Mouse (Mus musculus): Measurements from ENCODE around the gene Cox15. TPM values are rescaled to one million over a fixed set of nuclear protein-coding genes. Genes with fewer than 3 reads are reported as not detected.

Cox15 gene
- polyA plus RNA-seq (2021; fragmentation: Nextera tagmentation) = 2.9 and 5.7 TPM in 2 replicates
- long read RNA-seq, experiment 1, full-length matches to known transcripts = 3 of 5 reads
- long read RNA-seq, experiment 1, partial matches to known transcripts = 0 of 5 reads
- long read RNA-seq, experiment 1, other reads (novel, unspliced or antisense) = 2 of 5 reads
- long read RNA-seq, experiment 2, full-length matches to known transcripts = 70 of 87 reads
- long read RNA-seq, experiment 2, partial matches to known transcripts = 3 of 87 reads
- long read RNA-seq, experiment 2, other reads (novel, unspliced or antisense) = 14 of 87 reads

DNA sequence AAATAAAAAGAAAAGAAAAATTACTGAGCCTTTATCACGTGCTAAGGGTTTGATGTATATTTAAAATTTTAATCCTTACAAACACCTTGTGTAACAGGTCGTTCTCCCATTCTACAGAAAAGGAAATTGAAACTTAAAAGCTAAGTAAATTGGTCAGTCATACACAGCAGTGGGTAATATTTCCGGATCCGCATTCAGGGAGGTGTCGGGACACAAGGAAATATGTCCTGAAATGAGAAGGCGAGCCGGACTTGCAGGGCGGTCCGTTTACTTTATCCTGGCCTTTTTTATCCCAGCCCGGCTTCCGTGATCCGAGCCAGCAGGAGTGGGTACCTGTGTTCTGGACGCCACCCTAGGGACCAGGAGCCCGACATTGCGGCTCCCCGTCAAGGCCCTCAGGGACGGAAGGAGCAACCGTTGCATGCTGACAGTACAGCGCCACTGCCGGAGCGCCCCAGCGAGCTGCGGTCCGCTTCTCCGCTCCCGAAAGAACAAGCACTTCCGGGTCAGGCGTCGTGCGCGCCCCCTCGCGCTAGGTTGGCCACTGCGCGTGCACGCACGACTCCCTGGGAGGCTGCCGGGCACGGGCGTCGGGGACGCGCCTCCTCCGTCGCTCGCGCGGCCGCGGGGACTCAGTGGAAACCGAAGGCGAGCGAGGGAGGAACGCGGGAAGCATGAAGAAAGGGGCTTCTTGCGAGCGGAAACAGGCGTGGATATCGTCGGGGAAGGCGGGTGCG lies at the start of gene Cox15, which contains the start of gene Cutc:
Gene Cox15, minus strand, starts transcription at position 512 of the 737 bp plus-strand sequence.
Gene Cutc, plus strand, starts transcription at position 508 of the 737 bp plus-strand sequence.

DNA sequence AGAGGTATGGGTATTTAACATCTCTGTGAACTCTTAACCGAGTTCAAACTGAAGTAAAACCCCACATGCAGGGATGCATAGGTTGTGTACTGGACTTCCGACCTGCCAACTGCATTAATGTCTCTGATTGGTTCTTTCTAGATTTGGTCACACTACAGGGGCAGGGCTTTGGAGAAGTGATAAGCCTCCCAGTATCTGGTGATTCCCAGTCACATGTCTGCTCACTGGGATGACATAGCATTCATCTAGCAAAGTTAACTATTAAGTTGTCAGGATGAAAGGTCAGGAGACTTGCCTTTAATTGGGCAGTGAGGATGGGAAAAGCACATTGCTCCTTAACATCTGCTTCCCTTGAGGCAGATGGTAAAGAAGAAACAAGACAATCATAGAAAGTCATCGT lies 29.2 kb upstream of the Cox15 start, which contains the start of gene Abcc2:
Gene Abcc2, plus strand, starts transcription at position 213 of the 400 bp plus-strand sequence.

DNA sequence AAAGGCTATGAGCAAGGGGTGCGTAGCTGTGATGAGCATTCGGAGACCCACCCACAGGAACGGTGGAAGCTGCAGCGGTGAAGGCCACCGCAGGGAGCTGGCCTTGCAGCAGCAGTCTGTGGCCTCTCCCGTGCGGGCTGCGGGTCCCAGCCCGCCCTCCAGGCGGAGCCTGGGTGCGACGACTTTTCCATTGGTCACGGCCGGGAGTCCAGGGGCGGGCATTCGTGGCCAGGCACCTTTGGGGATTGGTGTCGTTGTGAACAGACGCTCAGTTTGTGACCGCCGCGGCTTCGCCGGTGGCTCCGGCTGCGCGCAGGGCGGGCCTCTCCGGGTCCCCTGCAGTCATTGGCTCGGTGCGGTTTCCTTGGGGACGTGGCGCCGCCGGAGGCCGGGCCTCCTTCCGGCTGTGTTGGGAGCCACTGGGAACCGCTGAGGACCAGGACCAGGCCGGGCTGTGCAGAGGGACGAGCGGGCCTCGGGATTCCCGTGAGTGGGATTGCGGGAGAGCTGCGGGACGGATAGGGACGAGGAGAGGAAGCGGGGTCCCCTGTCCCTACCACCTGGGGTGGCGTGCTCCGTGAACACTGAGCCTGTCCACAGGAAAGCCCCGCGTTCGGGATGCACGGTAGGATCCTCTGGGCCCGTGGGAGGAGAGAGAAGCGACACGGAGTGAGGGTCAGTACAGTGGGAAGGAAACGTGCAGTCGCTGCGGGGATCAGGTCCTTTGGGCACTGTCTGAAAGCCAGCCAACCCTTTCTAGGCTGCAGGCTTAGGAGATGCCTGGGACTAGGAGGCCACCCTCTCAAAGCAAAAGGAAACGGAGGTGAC lies 63.2 kb downstream of the Cox15 start, which contains the start of gene Entpd7:
Gene Entpd7, plus strand, starts transcription at position 254 of the 828 bp plus-strand sequence.

Other genes with a start within 250 kb of the Cox15 start
- 362 and 411 TPM in 2 replicates for gene Got1, start 228.4 kb downstream of the Cox15 start, polyA plus RNA-seq (2021; fragmentation: Nextera tagmentation)
- not detected in 2 replicates for gene Nkx2-3, start 140.7 kb downstream of the Cox15 start, polyA plus RNA-seq (2021; fragmentation: Nextera tagmentation)
- gene Slc25a28, start 78.1 kb downstream of the Cox15 start, polyA plus RNA-seq (2021; fragmentation: Nextera tagmentation) = 3.9 and 4.6 TPM in 2 replicates
- 4.8 and 5.0 TPM in 2 replicates for gene Entpd7, start 63.3 kb downstream of the Cox15 start, polyA plus RNA-seq (2021; fragmentation: Nextera tagmentation)
- 11.2 and 12.1 TPM in 2 replicates for gene Cutc, start within 50 bp of the Cox15 start, polyA plus RNA-seq (2021; fragmentation: Nextera tagmentation)
- gene Abcc2, start 29.2 kb upstream of the Cox15 start, polyA plus RNA-seq (2021; fragmentation: Nextera tagmentation) = 0.01 TPM in 1 of 2 replicates, not detected in the other
- gene Dnmbp, start 187.2 kb upstream of the Cox15 start, polyA plus RNA-seq (2021; fragmentation: Nextera tagmentation) = 2.1 and 2.7 TPM in 2 replicates
- gene Cpn1, start 233.6 kb upstream of the Cox15 start, polyA plus RNA-seq (2021; fragmentation: Nextera tagmentation) = 0.98 and 1.9 TPM in 2 replicates

Measured in layer of hippocampus, adult 6 months (tissue).